Mouse (Mus musculus): Measurements from ENCODE around the gene Lrch1.

Lrch1 gene

GRCm38 (mm10) chr14:74915025-74915424, 32.7 kb downstream of the Lrch1 start:
- H3K27me3 ChIP-seq (ENCODE audit: insufficient read depth, low read length), result no peaks in the 10 kb centered on the region
- TF ChIP-seq NANOG (IDR thresholded peaks at IDR 0.05; ENCODE audit: borderline replicate concordance, low read length), result no peak
- TF ChIP-seq POU5F1 (IDR thresholded peaks at IDR 0.05; ENCODE audit: borderline replicate concordance, low read length), result no peak
- no peak for TF ChIP-seq CTCF (conservative IDR thresholded peaks at IDR 0.05; ENCODE audit: low read length)
- no peaks in the 10 kb centered on the region for H3K36me3 ChIP-seq (ENCODE audit: insufficient read depth, low read length)
- H3K4me3 ChIP-seq (replicated peaks; ENCODE audit: low read length), result no peak overlapping the region
- H3K4me1 ChIP-seq (replicated peaks; ENCODE audit: low read depth, low read length), result peaks cover 91% of the 10 kb centered on the region
- H3K9me3 ChIP-seq (ENCODE audit: low read length), result no peaks in the 10 kb centered on the region

- Histone ChIP-seq H3K4me3 (replicated peaks; ENCODE audit: low read length) (peak overlapping the region; percentile 39), H3K27me3 (ENCODE audit: insufficient read depth, low read length) (no peaks in the 10 kb centered on the region), H3K36me3 (ENCODE audit: insufficient read depth, low read length) (no peaks in the 10 kb centered on the region), H3K9me3 (ENCODE audit: low read length) (no peaks in the 10 kb centered on the region), H3K4me1 (replicated peaks; ENCODE audit: low read depth, low read length) (peaks cover 90% of the 10 kb centered on the region)
- TF ChIP-seq POU5F1 (IDR thresholded peaks at IDR 0.05; ENCODE audit: borderline replicate concordance, low read length), result no peak
- no peak for TF ChIP-seq NANOG (IDR thresholded peaks at IDR 0.05; ENCODE audit: borderline replicate concordance, low read length)
- no peak for TF ChIP-seq CTCF (conservative IDR thresholded peaks at IDR 0.05; ENCODE audit: low read length)
Observed at GRCm38 (mm10) chr14:74913381-74914230, 34.1 kb downstream of the Lrch1 start.

- Histone ChIP-seq H3K4me1 (replicated peaks; ENCODE audit: low read depth, low read length) (peaks cover 64% of the 10 kb centered on the region), H3K36me3 (ENCODE audit: insufficient read depth, low read length) (no peaks in the 10 kb centered on the region), H3K27me3 (ENCODE audit: insufficient read depth, low read length) (no peaks in the 10 kb centered on the region), H3K4me3 (replicated peaks; ENCODE audit: low read length) (no peak overlapping the region), H3K9me3 (ENCODE audit: low read length) (no peaks in the 10 kb centered on the region)
- TF ChIP-seq POU5F1 (IDR thresholded peaks at IDR 0.05; ENCODE audit: borderline replicate concordance, low read length), result no peak
- TF ChIP-seq CTCF (conservative IDR thresholded peaks at IDR 0.05; ENCODE audit: low read length), result no peak
- TF ChIP-seq NANOG (IDR thresholded peaks at IDR 0.05; ENCODE audit: borderline replicate concordance, low read length), result no peak
Observed at GRCm38 (mm10) chr14:74910363-74910762, 37.3 kb downstream of the Lrch1 start.

- Histone ChIP-seq H3K4me1 (replicated peaks; ENCODE audit: low read depth, low read length) (peaks cover 51% of the 10 kb centered on the region), H3K27me3 (ENCODE audit: insufficient read depth, low read length) (no peaks in the 10 kb centered on the region), H3K4me3 (replicated peaks; ENCODE audit: low read length) (no peak overlapping the region), H3K9me3 (ENCODE audit: low read length) (no peaks in the 10 kb centered on the region), H3K36me3 (ENCODE audit: insufficient read depth, low read length) (no peaks in the 10 kb centered on the region)
- TF ChIP-seq NANOG (IDR thresholded peaks at IDR 0.05; ENCODE audit: borderline replicate concordance, low read length), result no peak
- no peak for TF ChIP-seq CTCF (conservative IDR thresholded peaks at IDR 0.05; ENCODE audit: low read length)
- no peak for TF ChIP-seq POU5F1 (IDR thresholded peaks at IDR 0.05; ENCODE audit: borderline replicate concordance, low read length)
Observed at GRCm38 (mm10) chr14:74909021-74909420, 38.7 kb downstream of the Lrch1 start.

GRCm38 (mm10) chr14:74908250-74908649, 39.4 kb downstream of the Lrch1 start:
- H3K4me1 ChIP-seq (replicated peaks; ENCODE audit: low read depth, low read length), result peaks cover 46% of the 10 kb centered on the region
- no peaks in the 10 kb centered on the region for H3K27me3 ChIP-seq (ENCODE audit: insufficient read depth, low read length)
- H3K36me3 ChIP-seq (ENCODE audit: insufficient read depth, low read length), result no peaks in the 10 kb centered on the region
- no peaks in the 10 kb centered on the region for H3K9me3 ChIP-seq (ENCODE audit: low read length)
- H3K4me3 ChIP-seq (replicated peaks; ENCODE audit: low read length), result no peak overlapping the region
- TF ChIP-seq CTCF (conservative IDR thresholded peaks at IDR 0.05; ENCODE audit: low read length) (no peak), NANOG (IDR thresholded peaks at IDR 0.05; ENCODE audit: borderline replicate concordance, low read length) (no peak), POU5F1 (IDR thresholded peaks at IDR 0.05; ENCODE audit: borderline replicate concordance, low read length) (no peak)

GRCm38 (mm10) chr14:74907706-74908105, 40.0 kb downstream of the Lrch1 start:
- H3K27me3 ChIP-seq (ENCODE audit: insufficient read depth, low read length), result no peaks in the 10 kb centered on the region
- H3K36me3 ChIP-seq (ENCODE audit: insufficient read depth, low read length), result no peaks in the 10 kb centered on the region
- H3K4me3 ChIP-seq (replicated peaks; ENCODE audit: low read length), result no peak overlapping the region
- no peak for TF ChIP-seq CTCF (conservative IDR thresholded peaks at IDR 0.05; ENCODE audit: low read length)
- TF ChIP-seq NANOG (IDR thresholded peaks at IDR 0.05; ENCODE audit: borderline replicate concordance, low read length), result no peak
- no peak for TF ChIP-seq POU5F1 (IDR thresholded peaks at IDR 0.05; ENCODE audit: borderline replicate concordance, low read length)
- H3K4me1 ChIP-seq (replicated peaks; ENCODE audit: low read depth, low read length), result peaks cover 46% of the 10 kb centered on the region
- no peaks in the 10 kb centered on the region for H3K9me3 ChIP-seq (ENCODE audit: low read length)

GRCm38 (mm10) chr14:74905990-74906389, 41.7 kb downstream of the Lrch1 start:
- Histone ChIP-seq H3K9me3 (ENCODE audit: low read length) (no peaks in the 10 kb centered on the region), H3K4me3 (replicated peaks; ENCODE audit: low read length) (no peak overlapping the region), H3K27me3 (ENCODE audit: insufficient read depth, low read length) (no peaks in the 10 kb centered on the region), H3K4me1 (replicated peaks; ENCODE audit: low read depth, low read length) (peaks cover 35% of the 10 kb centered on the region), H3K36me3 (ENCODE audit: insufficient read depth, low read length) (no peaks in the 10 kb centered on the region)
- no peak for TF ChIP-seq CTCF (conservative IDR thresholded peaks at IDR 0.05; ENCODE audit: low read length)
- no peak for TF ChIP-seq POU5F1 (IDR thresholded peaks at IDR 0.05; ENCODE audit: borderline replicate concordance, low read length)
- TF ChIP-seq NANOG (IDR thresholded peaks at IDR 0.05; ENCODE audit: borderline replicate concordance, low read length), result no peak

GRCm38 (mm10) chr14:74904442-74904841, 43.2 kb downstream of the Lrch1 start:
- Histone ChIP-seq H3K4me3 (replicated peaks; ENCODE audit: low read length) (no peak overlapping the region), H3K36me3 (ENCODE audit: insufficient read depth, low read length) (no peaks in the 10 kb centered on the region), H3K27me3 (ENCODE audit: insufficient read depth, low read length) (no peaks in the 10 kb centered on the region)

More at GRCm38 (mm10) chr14:74904442-74904841, 43.2 kb downstream of the Lrch1 start:
- Histone ChIP-seq H3K4me1 (replicated peaks; ENCODE audit: low read depth, low read length) (peaks cover 24% of the 10 kb centered on the region), H3K9me3 (ENCODE audit: low read length) (no peaks in the 10 kb centered on the region)
- TF ChIP-seq CTCF (conservative IDR thresholded peaks at IDR 0.05; ENCODE audit: low read length) (no peak), POU5F1 (IDR thresholded peaks at IDR 0.05; ENCODE audit: borderline replicate concordance, low read length) (no peak), NANOG (IDR thresholded peaks at IDR 0.05; ENCODE audit: borderline replicate concordance, low read length) (no peak)

Data from E14TG2a.4 (cell line).